ENCODE assay signal across 8 mouse cellular contexts in genomic region chr5:24452030-24452690, GRCm38 (mm10). TPM values are rescaled to one million over a fixed set of nuclear protein-coding genes. Genes with fewer than 3 reads are reported as not detected.
A peak's percentile ranks its signal among the peaks of the same experiment; 100 is the strongest.
DNase-seq lines count a peak whose midpoint lies in the region; ATAC-seq and TF ChIP-seq lines count a peak whose summit lies in the region.

Gene Agap3, plus strand, starts transcription at chr5:24452177.

- 0 out of 2 replicates have a peak, but pooled peaks cover 3% of the 10 kb centered on the region for H3K36me3 ChIP-seq in kidney, embryonic 15.5 days
- H3K36me3 ChIP-seq in forebrain, embryonic 11.5 days (ENCODE audit: control insufficient read depth, insufficient read depth, low read length) = no peaks in the 10 kb centered on the region; the same call in 1 of the 2 replicates
- peaks cover 23% of the 10 kb centered on the region for H3K36me3 ChIP-seq in megakaryocyte, embryonic 14.5 days (replicated peaks; ENCODE audit: low read length)
- H3K36me3 ChIP-seq in splenic B cell, adult 2 months (ENCODE audit: control insufficient read depth, insufficient read depth, low read length, poor library complexity, severe bottlenecking) = no peaks in the 10 kb centered on the region

- 0% methylated on average over 84 of the region's 85 CpGs for WGBS in kidney, embryonic 15.5 days
- WGBS in bone marrow, adult 2 months = under 1% methylated on average over 85 of the region's 85 CpGs
- 1% methylated on average over 52 of the region's 85 CpGs for WGBS in forebrain, embryonic 11.5 days

- peak within 1 kb of the TSS; percentile 94 for H3K4me2 ChIP-seq in kidney, embryonic 15.5 days
- peak within 1 kb of the TSS; percentile 98 for H3K4me2 ChIP-seq in forebrain, embryonic 11.5 days (ENCODE audit: low read depth, low read length, severe bottlenecking)

- H3K9me3 ChIP-seq in kidney, embryonic 15.5 days (replicated peaks) = no peaks in the 10 kb centered on the region
- H3K9me3 ChIP-seq in forebrain, embryonic 11.5 days (ENCODE audit: control insufficient read depth, low read length) = no peaks in the 10 kb centered on the region
- H3K9me3 ChIP-seq in megakaryocyte, embryonic 14.5 days = no peaks in the 10 kb centered on the region

- peak within 1 kb of the TSS; percentile 89 for H3K27ac ChIP-seq in kidney, embryonic 15.5 days
- peak within 1 kb of the TSS; percentile 89 for H3K27ac ChIP-seq in bone marrow, adult 2 months (ENCODE audit: control insufficient read depth, insufficient read depth, low read depth, low read length, poor library complexity)
- peak within 1 kb of the TSS; percentile 86 for H3K27ac ChIP-seq in forebrain, embryonic 11.5 days (ENCODE audit: low read depth, low read length)

- peak within 1 kb of the TSS; percentile 87 for H3K4me3 ChIP-seq in kidney, embryonic 15.5 days (replicated peaks)
- peak within 1 kb of the TSS; percentile 71 for H3K4me3 ChIP-seq in bone marrow, adult 2 months (replicated peaks; ENCODE audit: control insufficient read depth, low read depth, low read length)
- H3K4me3 ChIP-seq in forebrain, embryonic 11.5 days (ENCODE audit: low read depth, low read length) = peak within 1 kb of the TSS; percentile 93
- peak within 1 kb of the TSS; percentile 99 for H3K4me3 ChIP-seq in megakaryocyte, embryonic 14.5 days (replicated peaks)

- ATAC-seq in kidney, embryonic 15.5 days (replicated peaks; ENCODE audit: low FRiP score) = peak; percentile 1
- peak; percentile 55 for ATAC-seq in forebrain, embryonic 11.5 days (replicated peaks; ENCODE audit: low FRiP score)

- peak within 1 kb of the TSS; percentile 90 for H3K9ac ChIP-seq in kidney, embryonic 15.5 days
- peak within 1 kb of the TSS; percentile 93 for H3K9ac ChIP-seq in forebrain, embryonic 11.5 days (ENCODE audit: low read length)

- no peak for TF ChIP-seq CTCF in bone marrow, adult 2 months (IDR thresholded peaks at IDR 0.05; ENCODE audit: control insufficient read depth, insufficient read depth, low read length)

- H3K4me1 ChIP-seq in kidney, embryonic 15.5 days = peaks cover 59% of the 10 kb centered on the region
- H3K4me1 ChIP-seq in bone marrow, adult 2 months (ENCODE audit: control insufficient read depth, insufficient read depth, low read length) = peaks cover 2% of the 10 kb centered on the region
- peaks cover 36% of the 10 kb centered on the region for H3K4me1 ChIP-seq in forebrain, embryonic 11.5 days (replicated peaks; ENCODE audit: control insufficient read depth, insufficient read depth, low read length)
- H3K4me1 ChIP-seq in megakaryocyte, embryonic 14.5 days = peaks cover 62% of the 10 kb centered on the region

- intact Hi-C loops in heart, postnatal 10 days (cut with DNase I) = loop anchor here (2.0 kb wide), 2 partner anchors 19 to 27 kb away; no protein-coding TSS in a partner anchor

- no peak for TF ChIP-seq POLR2A in bone marrow, adult 2 months (IDR thresholded peaks at IDR 0.05; ENCODE audit: borderline replicate concordance, control insufficient read depth, low read depth, low read length)

- peaks cover 3% of the 10 kb centered on the region; the same call in 1 of the 2 replicates for H3K27me3 ChIP-seq in kidney, embryonic 15.5 days
- no peaks in the 10 kb centered on the region for H3K27me3 ChIP-seq in forebrain, embryonic 11.5 days (ENCODE audit: control insufficient read depth, insufficient read depth, low read length)
- no peaks in the 10 kb centered on the region for H3K27me3 ChIP-seq in megakaryocyte, embryonic 14.5 days (replicated peaks)
- H3K27me3 ChIP-seq in splenic B cell, adult 2 months (ENCODE audit: control insufficient read depth, insufficient read depth, low read length, poor library complexity, severe bottlenecking) = no peaks in the 10 kb centered on the region

- no peak for DNase-seq in kidney, adult 8-10 months
- DNase-seq in forebrain, embryonic 11.5 days (ENCODE audit: low spot score) = peak; percentile 74
- peak in 1 of 2 experiments; percentile 52 for DNase-seq in heart, postnatal 10 days
- DNase-seq in left cerebral cortex, adult 8-10 months (ENCODE audit: low spot score in 2 of 2) = no peak
- DNase-seq in splenic B cell, adult 2 months (ENCODE audit: low read depth, low spot score) = peak; percentile 42

RNA-seq across cellular contexts. Expression of gene Agap3, which starts in this region (rescaled TPM):
- 18.8 and 21.0 TPM in 2 replicates for polyA plus RNA-seq in kidney, embryonic 15.5 days (2015; fragmentation: Nextera tagmentation; extraction: Ambion mirVana)
- 22.3 and 28.2 TPM in 2 replicates for polyA plus RNA-seq in bone marrow, adult 2 months (2011; ENCODE audit: insufficient read depth, insufficient read length, low replicate concordance, missing spikeins)
- polyA plus RNA-seq in forebrain, embryonic 11.5 days (2014; fragmentation: Nextera tagmentation; extraction: Ambion mirVana) = 52.7 and 67.0 TPM in 2 replicates
- 10 to 100 TPM; 83.1 to 84.8 TPM for total RNA-seq in heart, postnatal 10 days (2021)
- 100 to 1,000 TPM; 521 to 543 (median 525) TPM for total RNA-seq in left cerebral cortex, adult 8-10 months (2022)
- 117 and 284 TPM in 2 replicates for polyA plus RNA-seq in megakaryocyte, embryonic 14.5 days (2012; ENCODE audit: insufficient read depth, low replicate concordance)

Comparison
In these comparisons a context has a peak if more than half of its experiments do, and no peak if none do; other contexts are left out.
1. RNA of gene Agap3 (total RNA-seq): 521 to 543 TPM in left cerebral cortex, adult 8-10 months; 83.1 to 84.8 TPM in heart, postnatal 10 days; every median in the first group is over 4 times any median in the second.
2. DNase-seq: peak in forebrain, embryonic 11.5 days (single experiment) and splenic B cell, adult 2 months (single experiment); none in kidney, adult 8-10 months (0 of 2) and left cerebral cortex, adult 8-10 months (0 of 2).
3. Peak in every context shown above with its lines, with median percentiles within 50 percentile points of each other: H3K27ac ChIP-seq and H3K4me3 ChIP-seq.